Comparison of ENCODE assay signal across 18 mouse cellular contexts in the genomic region with DNA sequence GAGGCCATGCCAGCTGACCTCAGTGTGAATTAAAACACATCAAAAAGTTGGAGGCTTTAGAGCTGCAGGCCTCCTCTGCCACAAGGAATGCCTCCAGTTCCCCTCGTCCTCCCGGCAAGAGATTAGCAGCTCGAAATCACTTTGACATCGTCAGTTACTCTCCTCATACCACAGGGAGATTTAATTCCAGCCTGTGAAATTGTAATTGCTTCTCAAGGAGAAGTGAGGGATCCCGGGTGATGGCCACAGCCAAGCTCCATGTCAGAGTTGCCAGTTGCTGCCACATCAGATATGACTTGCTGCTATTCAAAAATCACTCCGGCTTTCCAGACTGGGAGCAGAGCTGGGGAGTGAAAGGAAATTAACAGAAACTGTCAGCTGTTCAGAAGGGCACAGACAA.
A peak's percentile ranks its signal among the peaks of the same experiment; 100 is the strongest.
DNase-seq lines count a peak whose midpoint lies in the region; ATAC-seq lines count a peak whose summit lies in the region.
"Had no signal": no experiment of that assay in that cellular context is flagged by ENCODE, and none has a peak within 500 bp of the region (broad histone marks: within the 10 kb centered on the region; RNA-seq: fewer than 3 reads in every experiment).

No protein-coding gene starts in this region.

- WGBS in forebrain, embryonic 14.5 days, result 40% methylated on average over 6 of the region's 6 CpGs
- WGBS in forebrain, embryonic 16.5 days, result 39% methylated on average over 6 of the region's 6 CpGs
- 54% methylated on average over 6 of the region's 6 CpGs for WGBS in hindbrain, embryonic 10.5 days
- WGBS in hindbrain, embryonic 16.5 days, result 40% methylated on average over 6 of the region's 6 CpGs
- 35% methylated on average over 6 of the region's 6 CpGs for WGBS in midbrain, embryonic 10.5 days

- no peak overlapping the region for H3K4me2 ChIP-seq in forebrain, embryonic 14.5 days (ENCODE audit: low read length)
- no peak overlapping the region for H3K4me2 ChIP-seq in forebrain, embryonic 16.5 days (ENCODE audit: low read length)
- H3K4me2 ChIP-seq in hindbrain, embryonic 16.5 days (ENCODE audit: low read length), result no peak overlapping the region
- H3K4me2 ChIP-seq: hindbrain, embryonic 13.5 days; limb, embryonic 12.5 days; liver, embryonic 13.5 days; lung, embryonic 15.5 days had no signal

- H3K9ac ChIP-seq in forebrain, embryonic 14.5 days (ENCODE audit: low read length), result no peak overlapping the region
- no peak overlapping the region for H3K9ac ChIP-seq in forebrain, embryonic 16.5 days (replicated peaks; ENCODE audit: low read depth, low read length)
- no peak overlapping the region for H3K9ac ChIP-seq in hindbrain, embryonic 16.5 days (ENCODE audit: low read depth, low read length)
- H3K9ac ChIP-seq: hindbrain, embryonic 13.5 days; limb, embryonic 12.5 days; liver, embryonic 13.5 days; lung, embryonic 15.5 days had no signal

- peak; percentile 8 for DNase-seq in forebrain, embryonic 14.5 days (ENCODE audit: low spot score)
- no peak for DNase-seq in hindbrain, embryonic 10.5 days (ENCODE audit: low spot score)
- DNase-seq in midbrain, embryonic 10.5 days (ENCODE audit: low spot score), result no peak
- peak; percentile 11 for DNase-seq in retina, embryonic 14.5 days (ENCODE audit: low spot score)
- no peak for DNase-seq in adrenal gland, postnatal 36 days
- DNase-seq: adrenal gland, postnatal 25 days; cerebellum, adult 9-11 months; gastrocnemius, adult 2 months; kidney, postnatal 10 days; liver, embryonic 13.5 days; right cerebral cortex, postnatal 4 days; thymus, postnatal 4 days had no signal

- no peaks in the 10 kb centered on the region for H3K9me3 ChIP-seq in forebrain, embryonic 14.5 days (replicated peaks; ENCODE audit: control insufficient read depth, low read length)
- no peaks in the 10 kb centered on the region for H3K9me3 ChIP-seq in forebrain, embryonic 16.5 days (ENCODE audit: control insufficient read depth, low read length)
- no peaks in the 10 kb centered on the region for H3K9me3 ChIP-seq in hindbrain, embryonic 10.5 days
- H3K9me3 ChIP-seq in hindbrain, embryonic 16.5 days (ENCODE audit: control insufficient read depth, low read length), result no peaks in the 10 kb centered on the region
- H3K9me3 ChIP-seq in midbrain, embryonic 10.5 days (replicated peaks), result no peaks in the 10 kb centered on the region
- H3K9me3 ChIP-seq: hindbrain, embryonic 13.5 days; limb, embryonic 12.5 days; liver, embryonic 13.5 days; lung, embryonic 15.5 days had no signal

- no peak overlapping the region for H3K27ac ChIP-seq in forebrain, embryonic 14.5 days (ENCODE audit: low read depth, low read length)
- no peak overlapping the region for H3K27ac ChIP-seq in forebrain, embryonic 16.5 days (ENCODE audit: low read length)
- peak overlapping the region; percentile 3; the same call in 1 of the 2 replicates for H3K27ac ChIP-seq in hindbrain, embryonic 10.5 days
- no peak overlapping the region for H3K27ac ChIP-seq in hindbrain, embryonic 16.5 days (ENCODE audit: low read depth, low read length)
- peak overlapping the region; percentile 79 for H3K27ac ChIP-seq in midbrain, embryonic 10.5 days (replicated peaks)
- H3K27ac ChIP-seq: gastrocnemius, adult 2 months; hindbrain, embryonic 13.5 days; limb, embryonic 12.5 days; liver, embryonic 13.5 days; lung, embryonic 15.5 days had no signal

- no peaks in the 10 kb centered on the region for H3K36me3 ChIP-seq in forebrain, embryonic 14.5 days (ENCODE audit: control insufficient read depth, insufficient read depth, low read length)
- H3K36me3 ChIP-seq in forebrain, embryonic 16.5 days (ENCODE audit: control insufficient read depth, insufficient read depth), result no peaks in the 10 kb centered on the region
- no peaks in the 10 kb centered on the region for H3K36me3 ChIP-seq in hindbrain, embryonic 10.5 days
- H3K36me3 ChIP-seq in hindbrain, embryonic 16.5 days (ENCODE audit: control insufficient read depth, insufficient read depth, low read length), result no peaks in the 10 kb centered on the region
- no peaks in the 10 kb centered on the region for H3K36me3 ChIP-seq in midbrain, embryonic 10.5 days
- H3K36me3 ChIP-seq: hindbrain, embryonic 13.5 days; limb, embryonic 12.5 days; liver, embryonic 13.5 days; lung, embryonic 15.5 days had no signal

- H3K27me3 ChIP-seq in forebrain, embryonic 14.5 days (replicated peaks; ENCODE audit: control insufficient read depth, insufficient read depth, low read length), result no peaks in the 10 kb centered on the region
- H3K27me3 ChIP-seq in forebrain, embryonic 16.5 days (replicated peaks; ENCODE audit: control insufficient read depth, insufficient read depth, low read length), result no peaks in the 10 kb centered on the region
- no peaks in the 10 kb centered on the region for H3K27me3 ChIP-seq in hindbrain, embryonic 10.5 days (ENCODE audit: insufficient read depth, poor library complexity, severe bottlenecking)
- H3K27me3 ChIP-seq in hindbrain, embryonic 16.5 days (replicated peaks; ENCODE audit: control insufficient read depth, insufficient read depth, low read length), result no peaks in the 10 kb centered on the region
- H3K27me3 ChIP-seq in midbrain, embryonic 10.5 days (ENCODE audit: low read depth, poor library complexity, severe bottlenecking), result no peaks in the 10 kb centered on the region
- H3K27me3 ChIP-seq: hindbrain, embryonic 13.5 days; limb, embryonic 12.5 days; liver, embryonic 13.5 days; lung, embryonic 15.5 days had no signal

- no peak for ATAC-seq in forebrain, embryonic 14.5 days
- no peak for ATAC-seq in forebrain, embryonic 16.5 days
- no peak; the same call in 1 of the 2 replicates for ATAC-seq in hindbrain, embryonic 16.5 days
- ATAC-seq: intestine, embryonic 16.5 days had no signal

- no peak overlapping the region for H3K4me3 ChIP-seq in forebrain, embryonic 14.5 days (ENCODE audit: low read depth, low read length)
- H3K4me3 ChIP-seq in forebrain, embryonic 16.5 days (replicated peaks; ENCODE audit: low read length), result no peak overlapping the region
- no peak overlapping the region for H3K4me3 ChIP-seq in hindbrain, embryonic 10.5 days
- no peak overlapping the region for H3K4me3 ChIP-seq in hindbrain, embryonic 16.5 days (ENCODE audit: low read length)
- H3K4me3 ChIP-seq in midbrain, embryonic 10.5 days, result no peak overlapping the region
- H3K4me3 ChIP-seq: gastrocnemius, adult 2 months; hindbrain, embryonic 13.5 days; limb, embryonic 12.5 days; liver, embryonic 13.5 days; lung, embryonic 15.5 days had no signal

- H3K4me1 ChIP-seq in forebrain, embryonic 14.5 days (ENCODE audit: control insufficient read depth, insufficient read depth, low read length), result no peaks in the 10 kb centered on the region
- no peaks in the 10 kb centered on the region for H3K4me1 ChIP-seq in forebrain, embryonic 16.5 days (replicated peaks; ENCODE audit: control insufficient read depth, insufficient read depth, low read length)
- peaks cover 22% of the 10 kb centered on the region for H3K4me1 ChIP-seq in hindbrain, embryonic 10.5 days (replicated peaks)
- no peaks in the 10 kb centered on the region for H3K4me1 ChIP-seq in hindbrain, embryonic 16.5 days (ENCODE audit: control insufficient read depth, insufficient read depth, low read depth, low read length)
- H3K4me1 ChIP-seq in midbrain, embryonic 10.5 days, result peaks cover 41% of the 10 kb centered on the region
- H3K4me1 ChIP-seq: hindbrain, embryonic 13.5 days; limb, embryonic 12.5 days; liver, embryonic 13.5 days; lung, embryonic 15.5 days had no signal

Comparison
In these comparisons a context has a peak if more than half of its experiments do, and no peak if none do; other contexts are left out.
1. H3K27ac ChIP-seq: peak in hindbrain, embryonic 10.5 days (single experiment) and midbrain, embryonic 10.5 days (single experiment); none in forebrain, embryonic 14.5 days (single experiment), forebrain, embryonic 16.5 days (single experiment) and hindbrain, embryonic 16.5 days (single experiment).
2. DNase-seq: peak in forebrain, embryonic 14.5 days (single experiment) and retina, embryonic 14.5 days (single experiment); none in hindbrain, embryonic 10.5 days (single experiment), midbrain, embryonic 10.5 days (single experiment) and adrenal gland, postnatal 36 days (0 of 2).